Mouse (Mus musculus): ENCODE results near the gene Pcbp4. TPM values are rescaled to one million over a fixed set of nuclear protein-coding genes. Genes with fewer than 3 reads are reported as not detected.

Gene Pcbp4
- polyA plus RNA-seq, 1 experiment from 2014 or later = 80.6 TPM

DNA sequence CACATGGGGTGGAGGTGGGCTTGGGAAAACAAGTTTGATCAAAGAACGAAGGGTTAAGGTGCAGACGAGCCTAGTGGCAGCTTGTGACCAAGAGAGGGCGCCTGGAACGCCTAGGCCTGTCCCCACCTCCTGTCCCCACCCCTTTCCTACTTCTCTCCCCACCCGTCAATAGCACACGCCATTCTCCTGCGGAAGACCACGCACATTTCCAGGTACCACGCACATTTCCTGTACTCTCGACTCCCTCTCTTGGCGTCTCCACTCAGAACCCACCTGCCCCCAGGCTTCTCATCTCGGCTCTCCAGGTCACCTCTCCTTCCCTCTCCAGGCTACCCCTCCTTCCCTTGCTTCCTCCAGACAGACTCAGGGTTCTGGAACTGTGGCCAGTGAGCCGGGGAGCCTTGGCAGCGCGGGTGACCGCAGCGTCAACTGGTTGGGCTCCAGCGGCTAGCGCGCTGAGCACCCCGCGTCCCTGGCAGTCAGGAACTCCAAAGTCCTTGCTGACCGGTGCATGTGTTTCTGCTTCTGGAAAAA, 4.5 kb upstream of the Pcbp4 start:
- Histone ChIP-seq H3K9ac (peak overlapping the region; percentile 56), H3K4me1 (peaks cover 63% of the 10 kb centered on the region), H3K4me2 (peak overlapping the region; percentile 79), H3K27ac (peak overlapping the region; percentile 73), H3K36me3 (no peaks in the 10 kb centered on the region), H3K27me3 (no peaks in the 10 kb centered on the region), H3K4me3 (peak overlapping the region; percentile 51), H3K9me3 (no peaks in the 10 kb centered on the region)
- under 1% methylated on average over 23 of the region's 23 CpGs for WGBS
- peak; percentile 47 for ATAC-seq (ENCODE audit: borderline replicate concordance, extremely low read depth, low FRiP score, low TSS enrichment)

DNA sequence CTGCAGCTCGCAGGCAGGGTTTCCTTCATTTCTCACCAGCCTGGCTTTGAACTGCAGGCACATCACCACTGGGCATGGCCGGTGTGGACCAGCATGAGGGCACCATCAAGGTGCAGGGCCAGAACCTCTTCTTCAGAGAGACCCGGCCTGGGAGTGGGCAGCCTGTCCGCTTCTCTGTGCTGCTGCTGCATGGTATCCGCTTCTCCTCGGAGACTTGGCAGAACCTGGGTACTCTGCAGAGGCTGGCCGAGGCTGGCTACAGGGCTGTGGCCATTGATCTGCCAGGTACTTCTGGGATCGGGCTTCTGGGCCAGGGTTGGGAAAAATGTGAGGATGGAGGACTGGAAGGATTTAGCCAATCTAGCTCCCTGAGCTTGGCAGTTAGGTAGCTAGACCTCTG, 3.1 kb upstream of the Pcbp4 start:
- Histone ChIP-seq H3K36me3 (no peaks in the 10 kb centered on the region), H3K27me3 (no peaks in the 10 kb centered on the region), H3K27ac (0 out of 2 replicates have a peak overlapping the region, but pooled peaks have one; percentile 37), H3K4me2 (no peak overlapping the region), H3K9ac (0 out of 2 replicates have a peak overlapping the region, but pooled peaks have one; percentile 2), H3K9me3 (no peaks in the 10 kb centered on the region), H3K4me3 (no peak overlapping the region), H3K4me1 (peaks cover 72% of the 10 kb centered on the region)
- ATAC-seq (ENCODE audit: borderline replicate concordance, extremely low read depth, low FRiP score, low TSS enrichment) = no peak
- 90% methylated on average over 8 of the region's 8 CpGs for WGBS

- Histone ChIP-seq H3K4me3 (no peak overlapping the region), H3K4me2 (peak overlapping the region; percentile 27), H3K36me3 (no peaks in the 10 kb centered on the region), H3K27ac (peak overlapping the region; percentile 37; the same call in 1 of the 2 replicates), H3K27me3 (no peaks in the 10 kb centered on the region), H3K9ac (0 out of 2 replicates have a peak overlapping the region, but pooled peaks have one; percentile 2), H3K9me3 (no peaks in the 10 kb centered on the region), H3K4me1 (peaks cover 74% of the 10 kb centered on the region)
- no peak for ATAC-seq (ENCODE audit: borderline replicate concordance, extremely low read depth, low FRiP score, low TSS enrichment)
- WGBS = 5% methylated on average over 9 of the region's 9 CpGs
These were observed 2.4 kb upstream of the Pcbp4 start for GRCm38 (mm10) chr9:106450661-106451060.

DNA sequence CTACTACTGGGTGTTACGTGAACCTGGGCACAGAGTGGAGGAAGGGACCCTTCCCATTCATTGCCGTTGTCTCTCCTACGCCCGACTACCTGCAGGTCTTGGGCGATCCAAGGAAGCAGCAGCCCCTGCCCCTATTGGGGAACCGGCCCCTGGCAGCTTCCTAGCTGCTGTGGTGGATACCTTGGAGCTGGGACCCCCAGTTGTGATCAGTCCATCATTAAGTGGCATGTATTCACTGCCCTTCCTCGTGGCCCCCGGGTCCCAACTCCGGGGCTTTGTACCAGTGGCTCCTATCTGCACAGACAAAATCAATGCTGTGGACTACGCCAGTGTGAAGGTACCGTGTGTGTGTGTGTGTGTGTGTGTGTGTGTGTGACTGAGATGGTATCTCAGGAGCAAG, 1.8 kb upstream of the Pcbp4 start:
- WGBS = 54% methylated on average over 11 of the region's 11 CpGs
- H3K27me3 ChIP-seq = no peaks in the 10 kb centered on the region
- H3K27ac ChIP-seq = no peak overlapping the region
- no peak for ATAC-seq (ENCODE audit: borderline replicate concordance, extremely low read depth, low FRiP score, low TSS enrichment)
- H3K4me3 ChIP-seq = no peak overlapping the region
- no peaks in the 10 kb centered on the region for H3K9me3 ChIP-seq
- H3K9ac ChIP-seq = no peak overlapping the region
- H3K36me3 ChIP-seq = no peaks in the 10 kb centered on the region
- peaks cover 78% of the 10 kb centered on the region for H3K4me1 ChIP-seq
- H3K4me2 ChIP-seq = no peak overlapping the region

GRCm38 (mm10) chr9:106451899-106452298, 1.2 kb upstream of the Pcbp4 start:
- Histone ChIP-seq H3K9me3 (no peaks in the 10 kb centered on the region), H3K4me2 (no peak overlapping the region), H3K27me3 (no peaks in the 10 kb centered on the region), H3K4me1 (peaks cover 79% of the 10 kb centered on the region), H3K27ac (no peak overlapping the region), H3K4me3 (no peak overlapping the region), H3K9ac (no peak overlapping the region), H3K36me3 (no peaks in the 10 kb centered on the region)
- no peak for ATAC-seq (ENCODE audit: borderline replicate concordance, extremely low read depth, low FRiP score, low TSS enrichment)
- 46% methylated on average over 2 of the region's 2 CpGs for WGBS

GRCm38 (mm10) chr9:106452351-106452750, 740 bp upstream of the Pcbp4 start:
- peak overlapping the region; percentile 74; the same call in 1 of the 2 replicates for H3K4me3 ChIP-seq
- H3K27ac ChIP-seq = 0 out of 2 replicates have a peak overlapping the region, but pooled peaks have one; percentile 88
- ATAC-seq (ENCODE audit: borderline replicate concordance, extremely low read depth, low FRiP score, low TSS enrichment) = no peak
- peak overlapping the region; percentile 94 for H3K4me2 ChIP-seq
- H3K9ac ChIP-seq = no peak overlapping the region
- H3K36me3 ChIP-seq = no peaks in the 10 kb centered on the region
- WGBS = 36% methylated on average over 6 of the region's 6 CpGs
- H3K9me3 ChIP-seq = no peaks in the 10 kb centered on the region
- no peaks in the 10 kb centered on the region for H3K27me3 ChIP-seq
- H3K4me1 ChIP-seq = peaks cover 81% of the 10 kb centered on the region

GRCm38 (mm10) chr9:106452821-106453220, 270 bp upstream of the Pcbp4 start:
- peak overlapping the region; percentile 88; the same call in 1 of the 2 replicates for H3K27ac ChIP-seq

DNA sequence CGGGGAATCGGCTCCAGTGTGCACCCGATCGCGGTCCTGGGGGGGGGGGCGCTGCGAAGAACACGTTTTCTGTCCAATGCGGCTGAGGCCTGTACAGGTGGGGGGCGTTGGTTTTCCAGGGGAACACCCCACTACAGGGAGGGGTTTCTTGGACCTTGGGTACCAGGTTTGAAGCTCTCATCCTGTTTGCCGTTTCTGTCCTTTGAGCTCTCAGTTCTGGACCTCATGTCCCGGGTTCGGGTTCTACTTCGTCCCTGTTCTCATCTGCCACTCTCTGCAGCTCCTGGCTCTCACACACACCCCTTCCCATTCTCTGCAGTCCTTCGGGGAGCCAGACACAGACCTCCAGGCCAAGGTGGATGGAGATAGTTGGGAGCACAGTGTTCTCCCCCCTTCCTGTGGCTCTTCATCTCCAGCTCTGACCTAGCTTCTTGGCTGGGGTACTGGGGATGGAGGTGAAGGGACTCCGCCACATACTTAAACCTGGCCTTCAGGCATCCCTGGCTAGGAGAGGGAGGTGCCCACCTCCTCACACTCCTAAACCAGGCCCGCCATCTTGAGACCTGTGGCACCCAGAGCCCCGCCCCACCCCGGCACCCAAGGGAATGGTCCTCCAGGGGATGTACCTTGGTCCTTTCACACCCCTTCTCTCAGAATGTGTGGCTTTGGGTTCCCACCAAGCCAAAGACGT, 1.1 kb downstream of the Pcbp4 start:
- Histone ChIP-seq H3K9me3 (no peaks in the 10 kb centered on the region), H3K4me1 (peaks cover 70% of the 10 kb centered on the region), H3K4me3 (peak overlapping the region; percentile 74), H3K4me2 (peak overlapping the region; percentile 94), H3K27ac (peak overlapping the region; percentile 89), H3K9ac (peak overlapping the region; percentile 69), H3K27me3 (no peaks in the 10 kb centered on the region), H3K36me3 (0 out of 2 replicates have a peak, but pooled peaks cover 1% of the 10 kb centered on the region)
- 0 out of 2 replicates have a peak, but pooled peaks have one; percentile 2 for ATAC-seq (ENCODE audit: borderline replicate concordance, extremely low read depth, low FRiP score, low TSS enrichment)
- WGBS = 2% methylated on average over 14 of the region's 20 CpGs

More at GRCm38 (mm10) chr9:106452821-106453220, 270 bp upstream of the Pcbp4 start:
- Histone ChIP-seq H3K4me1 (peaks cover 83% of the 10 kb centered on the region), H3K9me3 (no peaks in the 10 kb centered on the region), H3K27me3 (no peaks in the 10 kb centered on the region), H3K4me2 (peak overlapping the region; percentile 94), H3K9ac (peak overlapping the region; percentile 67; the same call in 1 of the 2 replicates), H3K4me3 (peak overlapping the region; percentile 74), H3K36me3 (no peaks in the 10 kb centered on the region)
- ATAC-seq (ENCODE audit: borderline replicate concordance, extremely low read depth, low FRiP score, low TSS enrichment) = no peak
- WGBS = 1% methylated on average over 7 of the region's 7 CpGs

DNA sequence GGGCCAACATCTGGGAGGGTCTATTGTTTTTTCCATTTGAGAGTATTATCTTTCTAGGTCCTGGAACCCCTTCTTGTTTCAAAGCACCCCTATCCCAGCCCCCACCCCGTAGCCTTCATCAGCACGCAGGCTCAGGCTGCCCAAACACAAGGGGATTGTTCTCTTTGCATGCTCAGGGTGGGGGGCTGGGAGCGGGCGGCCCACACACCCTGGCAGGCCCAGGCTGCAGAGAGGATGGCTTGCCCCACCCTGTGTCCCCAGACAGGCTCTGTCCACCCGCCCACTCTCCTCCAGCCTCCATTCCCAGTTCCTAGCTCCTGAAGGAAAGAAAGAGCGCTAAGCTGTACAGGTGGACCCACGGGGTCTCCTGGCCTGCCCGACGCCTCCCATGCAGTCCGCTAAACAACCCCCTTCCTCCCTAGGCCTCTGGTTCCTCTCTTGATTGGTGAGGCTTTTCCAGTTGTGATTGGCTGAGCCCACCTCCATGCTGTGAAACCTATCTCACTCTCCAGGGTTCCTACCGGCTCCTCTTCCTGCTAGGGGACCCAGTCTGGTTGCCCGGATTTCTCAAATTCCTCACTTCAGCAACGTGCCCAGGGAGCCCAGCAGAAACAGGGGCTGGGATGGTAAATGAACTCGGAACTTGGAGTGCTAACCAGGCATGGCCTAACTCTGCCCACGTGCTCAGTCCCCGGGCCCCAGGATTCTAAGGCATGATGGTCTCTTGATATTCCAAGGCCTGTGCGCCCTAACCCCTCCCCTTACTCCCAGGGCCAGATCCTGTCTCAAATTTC, 2.0 kb downstream of the Pcbp4 start:
- peak overlapping the region; percentile 94 for H3K4me2 ChIP-seq
- H3K27me3 ChIP-seq = no peaks in the 10 kb centered on the region
- no peaks in the 10 kb centered on the region for H3K9me3 ChIP-seq
- peak overlapping the region; percentile 69 for H3K9ac ChIP-seq
- WGBS = 6% methylated on average over 17 of the region's 17 CpGs
- peak overlapping the region; percentile 89 for H3K27ac ChIP-seq
- peaks cover 65% of the 10 kb centered on the region for H3K4me1 ChIP-seq
- 0 out of 2 replicates have a peak, but pooled peaks cover 5% of the 10 kb centered on the region for H3K36me3 ChIP-seq
- peak; percentile 3; the same call in 1 of the 2 replicates for ATAC-seq (ENCODE audit: borderline replicate concordance, extremely low read depth, low FRiP score, low TSS enrichment)
- H3K4me3 ChIP-seq = peak overlapping the region; percentile 74

GRCm38 (mm10) chr9:106456325-106457162, 3.5 kb downstream of the Pcbp4 start:
- ATAC-seq (ENCODE audit: borderline replicate concordance, extremely low read depth, low FRiP score, low TSS enrichment) = no peak; the same call in 1 of the 2 replicates

GRCm38 (mm10) chr9:106457163-106457559, 4.1 kb downstream of the Pcbp4 start:
- H3K9me3 ChIP-seq = no peaks in the 10 kb centered on the region
- peak overlapping the region; percentile 94 for H3K4me2 ChIP-seq
- H3K36me3 ChIP-seq = peaks cover 17% of the 10 kb centered on the region
- H3K4me3 ChIP-seq = 0 out of 2 replicates have a peak overlapping the region, but pooled peaks have one; percentile 0
- peaks cover 50% of the 10 kb centered on the region for H3K4me1 ChIP-seq
- no peak overlapping the region for H3K9ac ChIP-seq
- H3K27ac ChIP-seq = peak overlapping the region; percentile 75
- 44% methylated on average over 9 of the region's 9 CpGs for WGBS
- no peaks in the 10 kb centered on the region for H3K27me3 ChIP-seq
- ATAC-seq (ENCODE audit: borderline replicate concordance, extremely low read depth, low FRiP score, low TSS enrichment) = no peak

More at GRCm38 (mm10) chr9:106456325-106457162, 3.5 kb downstream of the Pcbp4 start:
- peak overlapping the region; percentile 75 for H3K27ac ChIP-seq
- 28% methylated on average over 15 of the region's 15 CpGs for WGBS
- H3K4me3 ChIP-seq = peak overlapping the region; percentile 0; the same call in 1 of the 2 replicates
- peaks cover 11% of the 10 kb centered on the region; the same call in 1 of the 2 replicates for H3K36me3 ChIP-seq
- peak overlapping the region; percentile 94 for H3K4me2 ChIP-seq
- peaks cover 52% of the 10 kb centered on the region for H3K4me1 ChIP-seq
- no peaks in the 10 kb centered on the region for H3K27me3 ChIP-seq
- H3K9ac ChIP-seq = peak overlapping the region; percentile 30; the same call in 1 of the 2 replicates
- H3K9me3 ChIP-seq = no peaks in the 10 kb centered on the region

Data from lung, embryonic 15.5 days (tissue).